Mouse (Mus musculus): ENCODE measurements at regions not wholly inside any gene's neighbourhood (a gene's known extent, or its start where the extent isn't known, plus 50 kb on each side); places are given as distances from the start of the nearest gene placed in this dataset.
"Not testable (repeated sequence)": the region's sequence is repeated elsewhere in the genome, so short reads cannot be mapped to it uniquely, and the experiment has no call there.

- DNase-seq (ENCODE audit: low spot score), result no peak
Observed at GRCm38 (mm10) chr5:91892338-91892737, 70.5 kb downstream of the Rchy1 start.

DNA sequence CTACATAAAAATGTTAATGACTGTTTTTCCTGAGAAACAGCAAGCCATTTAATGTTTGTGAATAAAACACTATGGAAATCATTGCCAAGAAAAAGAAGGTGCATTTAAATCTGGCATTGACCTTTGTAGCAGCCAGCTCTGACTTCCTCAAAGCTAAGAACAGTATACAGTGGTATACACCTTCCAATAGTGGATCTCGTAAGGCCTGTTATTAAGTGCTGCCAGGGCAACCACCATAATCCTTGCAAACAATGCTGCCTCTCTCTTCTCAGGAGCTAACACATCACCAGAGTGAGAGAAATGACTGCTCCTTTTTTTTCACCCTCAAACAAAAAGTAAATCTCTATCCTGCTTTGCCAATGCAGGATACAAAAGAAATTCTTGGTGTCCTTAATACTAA, 81.1 kb downstream of the Rchy1 start:
- no peak for DNase-seq (ENCODE audit: low spot score)

- DNase-seq (ENCODE audit: low spot score), result no peak
Observed at GRCm38 (mm10) chr5:91880231-91880630, 82.6 kb downstream of the Rchy1 start.

DNA sequence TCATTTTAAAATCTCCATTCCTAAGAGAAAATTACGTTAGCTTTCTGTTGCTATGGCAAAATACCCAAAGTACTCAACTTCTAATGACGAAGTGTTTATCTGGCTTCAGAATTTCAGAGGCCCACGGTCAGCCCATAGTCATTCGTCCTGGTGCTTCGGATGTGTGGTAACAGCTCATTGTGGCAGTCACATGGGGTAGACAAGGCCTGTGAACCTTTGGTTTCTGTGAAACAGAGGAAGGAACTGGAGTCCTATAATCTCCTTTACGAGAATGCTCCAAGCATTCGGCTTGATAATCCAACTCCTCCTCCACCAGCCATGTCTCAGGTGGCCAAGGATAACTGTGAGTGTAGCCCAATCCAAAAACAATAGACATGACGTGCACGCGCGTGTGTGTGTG, 84.2 kb downstream of the Rchy1 start:
- no peak for DNase-seq (ENCODE audit: low spot score)

DNA sequence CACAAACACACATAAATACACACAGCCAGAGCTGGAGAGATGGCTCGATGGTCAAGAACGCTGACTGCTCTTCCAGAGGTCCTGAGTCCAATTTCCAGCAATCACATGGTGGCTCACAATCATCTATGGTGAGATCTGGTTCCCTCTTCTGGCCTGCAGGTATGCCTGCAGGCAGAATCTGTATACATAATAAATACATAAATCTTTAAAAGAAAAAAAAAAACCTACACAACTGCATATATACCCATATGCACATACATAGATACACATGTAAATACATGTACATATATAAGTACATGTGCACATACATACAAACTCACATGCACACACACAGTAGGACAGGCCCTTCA, 86.2 kb downstream of the Rchy1 start:
- no peak for DNase-seq (ENCODE audit: low spot score)

DNA sequence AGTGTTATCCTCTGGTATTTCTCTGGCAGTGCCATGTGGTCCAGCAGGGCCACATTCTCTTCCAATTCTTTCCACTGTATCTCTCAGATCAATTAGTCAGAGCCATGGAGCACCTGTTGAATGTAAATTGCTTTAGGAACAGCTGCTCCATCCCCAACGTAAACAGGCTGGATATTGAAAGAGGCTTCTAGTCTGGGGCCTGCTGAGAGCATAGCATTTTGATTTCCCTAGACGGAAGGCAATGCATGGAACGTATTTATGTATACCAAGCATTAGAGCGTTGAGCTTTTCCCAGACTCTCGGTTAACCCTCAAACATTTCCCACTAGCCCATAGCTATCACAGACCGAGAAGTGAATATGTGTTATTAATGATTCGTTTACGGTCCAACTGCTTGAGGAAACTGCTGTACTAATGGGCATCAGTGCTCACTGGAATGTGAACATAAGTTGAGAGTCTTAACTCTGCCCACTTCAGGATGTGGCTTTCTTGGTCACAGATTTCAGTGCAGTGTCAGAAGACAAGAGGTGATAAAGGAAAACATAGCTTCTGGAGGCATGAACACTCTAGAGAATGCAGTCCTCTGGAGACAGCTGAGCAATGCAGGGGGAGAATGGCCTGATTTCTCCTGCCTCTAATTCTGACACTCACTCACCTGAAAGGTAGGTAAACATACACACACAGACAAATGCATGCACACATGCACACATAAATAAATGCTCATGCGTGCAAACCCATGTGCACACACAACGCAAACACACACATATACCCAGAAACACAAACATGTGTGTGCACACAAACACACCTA, 86.8 kb downstream of the Rchy1 start:
- no peak for DNase-seq (ENCODE audit: low spot score)

DNA sequence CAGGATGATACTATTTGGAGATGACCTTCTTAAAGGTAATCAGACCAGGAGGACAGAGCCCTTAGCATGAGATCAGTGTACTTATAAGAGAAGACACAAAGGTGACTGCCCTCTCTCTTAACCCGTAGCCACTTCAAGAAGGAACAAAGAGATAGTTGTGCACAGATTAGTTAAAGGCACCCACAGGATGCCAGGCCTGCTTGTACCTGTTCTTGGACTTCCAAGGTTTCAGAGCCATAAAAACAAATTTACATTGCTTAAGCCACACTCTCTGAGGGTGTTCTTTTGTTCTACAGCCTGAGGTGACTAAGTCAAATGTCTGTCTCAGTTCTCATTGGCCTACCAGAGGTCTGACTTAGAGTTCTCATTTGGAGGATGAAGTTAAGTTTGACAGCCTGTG, 90.1 kb downstream of the Rchy1 start:
- no peak for DNase-seq (ENCODE audit: low spot score)

- no peak for DNase-seq (ENCODE audit: low spot score)
Observed at GRCm38 (mm10) chr5:91869791-91870190, 93.1 kb downstream of the Rchy1 start.

DNA sequence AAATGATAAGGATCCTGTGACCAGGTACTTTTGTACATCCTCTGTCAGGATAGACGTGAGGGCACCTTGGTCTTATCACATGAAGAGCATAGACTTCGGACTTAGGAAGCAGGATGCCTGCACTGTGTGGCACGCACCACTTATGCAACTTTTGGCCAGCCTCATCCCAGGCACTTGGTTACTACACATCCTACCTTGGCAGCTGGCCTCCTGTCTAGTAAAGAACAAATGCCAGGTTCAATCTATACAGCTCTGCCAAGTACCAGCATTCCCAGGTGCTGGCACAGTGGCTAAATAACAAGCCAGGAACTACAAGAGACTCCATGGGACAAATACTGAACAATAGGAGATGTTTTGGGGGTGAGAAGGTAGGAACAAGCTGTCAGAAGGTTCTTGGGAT, 96.7 kb downstream of the Rchy1 start:
- DNase-seq (ENCODE audit: low spot score), result no peak

DNA sequence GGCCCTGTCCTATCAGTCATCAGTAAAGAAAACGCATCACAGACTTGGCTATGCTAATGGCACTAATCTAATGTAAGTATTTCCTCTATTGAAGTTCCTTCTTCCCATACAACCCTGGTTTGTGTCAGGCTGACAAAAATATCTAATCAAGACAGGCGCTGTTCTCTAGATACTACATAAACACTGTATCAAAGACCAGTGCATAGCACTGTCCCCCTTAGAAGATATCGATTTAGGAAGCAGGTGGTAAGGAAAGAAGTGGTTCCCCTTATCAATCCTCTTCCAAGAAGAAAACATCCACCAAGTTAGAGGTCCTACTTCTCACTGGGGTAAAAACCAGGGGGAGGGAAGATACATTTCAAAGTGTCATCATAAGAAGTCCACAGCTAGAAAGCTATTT, 97.5 kb downstream of the Rchy1 start:
- no peak for DNase-seq (ENCODE audit: low spot score)

DNA sequence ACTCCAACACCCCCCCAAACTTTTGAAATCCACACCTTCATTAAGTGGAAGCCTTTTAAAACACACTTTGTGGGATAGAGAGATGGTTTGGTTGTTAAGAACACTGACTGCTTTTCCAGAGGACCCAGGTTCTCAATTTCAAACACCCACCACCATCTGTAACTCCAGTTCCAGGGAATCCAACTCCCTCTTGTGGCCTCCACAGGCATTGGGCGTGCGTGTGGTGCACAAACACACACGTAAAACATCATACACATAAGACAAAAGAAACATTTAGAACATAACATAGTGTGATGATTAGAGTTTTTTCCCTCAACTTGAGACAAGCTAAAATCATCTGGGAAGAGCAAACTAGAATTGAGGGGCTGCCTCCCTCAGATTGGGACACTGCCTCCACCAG, 100.0 kb downstream of the Rchy1 start:
- no peak for DNase-seq (ENCODE audit: low spot score)

DNA sequence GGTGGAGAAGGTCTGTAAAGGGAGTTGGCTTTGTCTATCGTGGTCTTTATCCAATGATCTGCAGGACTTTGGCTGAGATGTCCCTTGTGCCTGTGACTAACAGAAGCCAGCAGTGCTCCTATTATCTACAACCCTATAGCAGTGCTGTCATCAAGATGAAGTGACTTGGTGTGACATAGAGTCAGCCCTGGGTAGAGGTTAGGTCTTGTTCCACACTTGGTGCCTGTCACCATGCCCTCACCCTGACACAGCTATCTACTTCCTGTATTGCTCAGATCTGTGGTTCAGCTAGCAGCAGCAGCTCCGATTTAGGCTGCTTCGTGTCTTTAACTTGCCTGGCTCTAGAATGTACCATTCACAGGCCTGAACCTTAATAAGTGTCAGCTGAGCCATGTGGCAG, 100.6 kb downstream of the Rchy1 start:
- no peak for DNase-seq (ENCODE audit: low spot score)

DNA sequence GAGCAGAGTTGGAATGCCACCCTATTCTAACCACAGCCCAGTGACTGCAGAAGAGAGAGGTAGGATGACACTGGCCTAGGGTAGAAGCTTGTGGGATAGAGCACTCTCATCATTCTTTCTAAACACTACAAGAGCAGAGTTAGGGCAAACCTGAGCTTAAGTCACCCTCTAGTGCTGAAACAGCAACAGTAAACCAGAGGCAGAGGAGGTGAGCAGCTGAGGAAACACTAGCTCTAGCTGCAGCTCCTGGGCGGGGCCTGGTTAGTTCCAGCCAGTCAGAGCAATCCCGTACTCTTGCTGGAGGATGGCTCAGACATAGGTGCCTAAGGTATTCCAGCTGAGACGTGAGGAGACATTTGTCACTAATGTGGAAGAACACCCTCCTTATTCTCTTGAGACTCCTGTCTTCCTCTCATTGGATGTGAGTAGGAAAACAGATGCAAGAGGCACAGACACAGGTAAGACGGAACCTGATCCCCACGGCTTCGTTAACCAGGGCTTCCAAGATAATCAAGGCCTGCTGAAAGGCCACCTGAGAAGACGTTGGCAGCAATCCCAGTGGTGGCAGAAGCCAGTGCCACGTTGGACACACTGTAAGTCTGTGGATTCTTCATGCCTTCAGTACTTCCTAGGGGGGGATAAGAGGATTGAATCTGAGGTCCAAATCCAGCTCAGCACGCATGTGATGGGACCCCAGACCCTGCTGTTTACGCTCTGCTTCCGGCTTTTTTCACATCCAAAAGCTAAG, 101.3 kb downstream of the Rchy1 start:
- DNase-seq (ENCODE audit: low spot score), result no peak

DNA sequence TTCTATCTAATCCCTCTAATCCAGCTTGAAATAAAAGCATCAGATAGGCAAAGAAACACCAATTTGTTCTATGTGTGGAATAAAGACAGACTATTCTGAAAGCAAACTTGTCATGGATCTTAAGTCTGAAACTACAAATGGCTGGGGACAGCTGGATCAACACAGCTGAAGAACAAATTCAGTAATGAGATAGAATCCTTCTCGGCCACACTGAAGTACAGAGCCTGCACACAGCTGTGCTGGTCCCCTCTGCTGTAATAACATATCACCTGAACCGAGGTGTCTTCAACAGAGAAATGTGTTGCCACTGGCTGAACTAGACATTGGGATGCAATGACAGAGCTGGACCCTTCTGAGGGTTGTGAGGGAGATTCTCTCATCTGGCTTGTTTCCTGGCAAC, 102.4 kb downstream of the Rchy1 start:
- DNase-seq (ENCODE audit: low spot score), result no peak

DNA sequence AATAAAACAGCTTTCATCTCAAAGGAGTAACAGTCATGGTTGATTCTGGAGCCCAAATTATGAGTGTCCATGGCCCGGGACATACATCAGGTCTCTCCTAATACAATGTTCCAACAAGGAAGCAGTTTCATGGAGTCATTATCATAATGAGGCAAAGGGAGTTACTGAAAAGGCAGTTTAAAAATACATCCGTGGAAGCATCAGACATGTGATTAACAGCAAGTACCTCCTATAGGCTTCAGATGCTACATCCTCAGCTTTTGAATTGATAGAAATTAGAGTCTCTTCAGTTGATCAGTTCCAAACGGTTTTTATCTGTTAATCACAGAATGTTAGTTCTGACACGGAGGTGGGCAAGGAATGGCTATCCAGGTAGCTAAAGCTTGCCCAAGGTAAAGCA, 110.5 kb downstream of the Rchy1 start:
- DNase-seq (ENCODE audit: low spot score), result no peak

DNA sequence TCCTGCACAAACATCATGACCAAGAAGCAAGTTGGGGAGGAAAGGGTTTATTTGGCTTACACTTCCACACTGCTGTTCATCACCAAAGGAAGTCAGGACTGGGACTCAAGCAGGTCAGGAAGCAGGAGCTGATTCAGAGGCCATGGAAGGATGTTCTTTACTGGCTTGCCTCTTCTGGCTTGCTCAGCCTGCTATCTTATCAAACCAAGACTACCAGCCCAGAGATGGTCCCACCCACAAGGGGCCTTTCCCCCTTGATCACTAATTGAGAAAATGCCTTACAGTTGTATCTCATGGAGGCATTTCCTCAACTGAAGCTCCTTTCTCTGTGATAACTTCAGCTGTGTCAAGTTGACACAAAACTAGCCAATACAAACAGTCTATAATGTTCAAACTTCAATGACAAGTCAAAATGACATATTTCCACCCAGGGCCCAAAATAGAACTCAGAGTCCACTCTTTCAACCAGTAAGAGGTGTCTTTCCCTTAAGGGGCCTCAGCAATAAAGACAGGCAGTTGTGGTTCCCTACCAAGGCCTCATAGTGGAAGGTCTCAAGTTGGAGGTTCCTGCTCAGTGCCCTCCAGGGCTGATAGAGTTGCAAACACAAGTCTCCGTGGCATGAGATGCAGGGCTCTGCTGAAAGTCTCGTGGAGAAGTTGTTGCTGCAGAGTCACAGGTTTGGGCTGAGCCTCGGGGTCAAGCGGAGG, 111.9 kb downstream of the Rchy1 start:
- not testable (repeated sequence) for DNase-seq (ENCODE audit: low spot score)

DNA sequence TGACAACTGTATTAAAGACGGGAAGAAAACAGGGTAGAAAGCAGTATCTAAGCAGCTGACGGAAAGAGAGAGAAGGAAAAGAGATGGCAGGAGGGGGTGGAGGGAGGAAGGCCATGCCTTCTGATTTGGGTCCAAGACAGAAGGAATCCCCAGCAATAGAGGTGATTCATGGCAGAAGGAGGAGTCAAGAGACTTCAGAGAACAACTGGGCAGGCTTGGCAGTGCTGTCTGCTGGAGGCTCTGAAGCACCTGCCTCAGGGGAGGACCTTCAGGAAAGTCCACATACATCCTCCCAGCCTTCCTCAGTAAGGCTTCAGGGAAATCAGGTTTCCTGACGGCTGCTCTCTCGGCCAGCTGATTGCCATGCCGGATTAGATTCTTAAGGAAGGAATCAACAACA, 112.4 kb downstream of the Rchy1 start:
- DNase-seq (ENCODE audit: low spot score), result no peak

DNA sequence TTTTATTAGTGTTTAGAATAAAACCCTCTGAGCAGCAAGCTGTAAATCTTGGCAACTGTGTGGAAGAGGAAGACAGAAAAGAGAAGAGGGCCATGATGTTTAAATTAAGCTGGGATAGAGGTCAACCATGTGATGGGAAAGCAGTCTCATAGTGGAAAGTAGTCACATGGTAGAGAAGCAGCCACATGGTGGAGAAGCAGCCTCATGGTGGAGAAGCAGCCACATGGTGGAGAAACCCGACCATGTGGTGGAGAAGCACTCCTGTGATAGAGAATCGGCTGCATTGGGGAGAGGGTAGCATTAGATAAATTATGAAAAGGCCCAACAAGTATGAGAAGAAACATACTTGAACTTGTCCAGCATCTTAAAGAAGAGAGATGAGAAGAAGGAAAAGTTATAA, 113.3 kb downstream of the Rchy1 start:
- DNase-seq (ENCODE audit: low spot score), result no peak

- DNase-seq (ENCODE audit: low spot score), result no peak
Observed at GRCm38 (mm10) chr5:91849114-91849513, 113.8 kb downstream of the Rchy1 start.

DNA sequence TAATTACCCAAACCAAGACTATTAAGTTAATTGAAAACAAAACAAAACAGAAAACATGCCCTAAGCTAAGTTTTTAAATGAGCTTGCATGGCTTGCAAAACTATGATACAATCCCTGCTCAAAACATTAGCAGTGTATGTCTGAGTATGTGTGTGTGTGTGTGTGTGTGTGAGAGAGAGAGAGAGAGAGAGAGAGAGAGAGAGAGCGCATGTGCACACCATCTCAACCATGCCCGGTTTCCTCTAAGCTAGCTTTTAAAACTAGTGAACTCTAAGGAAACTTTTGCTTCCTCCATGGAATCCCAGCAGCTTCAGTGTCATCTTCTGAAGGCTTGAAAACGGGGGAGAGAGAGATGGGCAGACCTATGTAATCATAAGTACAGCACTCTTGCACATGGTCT, 114.3 kb downstream of the Rchy1 start:
- DNase-seq (ENCODE audit: low spot score), result no peak

GRCm38 (mm10) chr5:91843044-91843443, 119.8 kb downstream of the Rchy1 start:
- no peak for DNase-seq (ENCODE audit: low spot score)

- no peak for DNase-seq (ENCODE audit: low spot score)
Observed at GRCm38 (mm10) chr5:91841066-91841465, 121.8 kb downstream of the Rchy1 start.

DNA sequence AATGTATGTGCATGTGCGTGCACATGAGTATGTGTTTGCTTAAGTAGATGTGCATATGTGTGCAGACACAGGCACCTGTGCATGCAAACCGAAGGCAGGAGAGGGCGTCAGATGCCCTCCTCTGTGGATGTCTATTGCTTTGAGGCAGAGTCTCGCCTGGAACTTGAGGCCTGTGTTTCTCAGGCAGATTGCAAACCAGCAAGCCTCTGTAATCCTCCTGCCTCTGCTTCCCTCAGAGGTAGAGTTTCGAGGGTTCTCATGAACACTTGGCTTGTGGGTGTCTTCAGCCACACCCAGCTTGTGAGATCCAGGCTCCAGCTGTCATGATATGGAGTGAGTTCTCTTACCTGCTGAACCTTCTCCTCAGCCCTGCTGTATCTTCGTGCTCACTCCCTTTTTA, 134.4 kb downstream of the Rchy1 start:
- no peak for DNase-seq (ENCODE audit: low spot score)
